ENCODE assay signal across 26 mouse cellular contexts in the genomic region with DNA sequence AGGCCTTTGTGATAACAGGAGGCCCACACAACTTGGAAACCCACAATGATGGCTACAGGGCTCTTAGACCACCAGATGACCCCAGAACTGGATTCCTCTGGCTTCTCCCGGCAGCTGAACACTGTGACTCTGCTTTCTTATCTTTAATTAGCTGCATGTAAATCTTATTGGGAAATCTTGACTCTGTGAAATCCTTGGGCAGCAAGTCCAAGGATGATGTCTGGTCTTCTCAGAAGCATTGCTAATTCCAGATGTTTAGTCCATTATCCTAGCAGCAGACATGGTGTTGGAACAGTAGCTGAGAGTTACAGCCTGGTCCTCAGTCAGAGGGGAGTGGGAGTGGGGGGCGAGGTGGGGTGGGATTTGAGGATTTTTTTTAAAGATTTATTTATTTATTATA. TPM values are rescaled to one million over a fixed set of nuclear protein-coding genes. Genes with fewer than 3 reads are reported as not detected.
"Had no signal": no experiment of that assay in that cellular context is flagged by ENCODE, and none has a peak within 500 bp of the region (broad histone marks: within the 10 kb centered on the region; RNA-seq: fewer than 3 reads in every experiment).

No protein-coding gene starts in this region.

- H3K27me3 ChIP-seq: liver, embryonic 12.5 days; neural tube, embryonic 13.5 days; neural tube, embryonic 15.5 days; stomach, embryonic 15.5 days had no signal

- H3K36me3 ChIP-seq: liver, embryonic 12.5 days; midbrain, embryonic 10.5 days; midbrain, embryonic 12.5 days; neural tube, embryonic 13.5 days; neural tube, embryonic 15.5 days; stomach, embryonic 15.5 days had no signal

- H3K9me3 ChIP-seq: liver, embryonic 12.5 days; midbrain, embryonic 10.5 days; midbrain, embryonic 12.5 days; neural tube, embryonic 13.5 days; neural tube, embryonic 15.5 days; stomach, embryonic 15.5 days had no signal

- H3K4me3 ChIP-seq: liver, embryonic 12.5 days; midbrain, embryonic 10.5 days; midbrain, embryonic 12.5 days; myocyte; neural tube, embryonic 13.5 days; neural tube, embryonic 15.5 days; stomach, embryonic 15.5 days had no signal

- H3K9ac ChIP-seq: liver, embryonic 12.5 days; liver, embryonic 14.5 days; midbrain, embryonic 12.5 days; neural tube, embryonic 13.5 days; neural tube, embryonic 15.5 days; stomach, embryonic 15.5 days had no signal

- H3K27ac ChIP-seq: liver, embryonic 14.5 days; midbrain, embryonic 10.5 days; midbrain, embryonic 12.5 days; neural tube, embryonic 13.5 days; neural tube, embryonic 15.5 days; stomach, embryonic 15.5 days; stomach, postnatal 0 days had no signal

- H3K4me1 ChIP-seq: midbrain, embryonic 10.5 days; midbrain, embryonic 12.5 days; neural tube, embryonic 13.5 days; neural tube, embryonic 15.5 days; stomach, embryonic 15.5 days had no signal

- DNase-seq: lung, adult 18-20 months; lung, postnatal 36 days; midbrain, embryonic 14.5 days; retina, postnatal 1 day; right cerebral cortex, adult 18-20 months; right cerebral cortex, postnatal 25 days; right cerebral cortex, postnatal 4 days; spleen, adult 18-20 months; thymus, adult 2 months; thymus, postnatal 25 days; thymus, postnatal 4 days had no signal

- H3K4me2 ChIP-seq: liver, embryonic 12.5 days; midbrain, embryonic 12.5 days; neural tube, embryonic 13.5 days; neural tube, embryonic 15.5 days; stomach, embryonic 15.5 days had no signal

- ATAC-seq: liver, embryonic 12.5 days; midbrain, embryonic 16.5 days had no signal

RNA-seq across cellular contexts. Expression of a gene that starts 9.4 kb away (rescaled TPM):
- polyA plus RNA-seq: liver, embryonic 12.5 days; liver, embryonic 14.5 days; liver, embryonic 16.5 days; midbrain, embryonic 10.5 days; midbrain, embryonic 14.5 days; midbrain, embryonic 16.5 days; neural tube, embryonic 11.5 days; stomach, embryonic 15.5 days; stomach, postnatal 0 days had no signal

RNA-seq across cellular contexts. Expression of a gene that starts 12.8 kb away (rescaled TPM):
- polyA plus RNA-seq: liver, adult 2 months; liver, embryonic 12.5 days; liver, embryonic 14.5 days; liver, embryonic 16.5 days; midbrain, embryonic 10.5 days; midbrain, embryonic 12.5 days; midbrain, embryonic 14.5 days; midbrain, embryonic 16.5 days; neural tube, embryonic 11.5 days; neural tube, embryonic 13.5 days; neural tube, embryonic 15.5 days; small intestine, adult 2 months; stomach, postnatal 0 days; urinary bladder, adult 2 months had no signal
